Comparison of ENCODE assay signal across 11 mouse cellular contexts in genomic region chr11:98846016-98846415, GRCm38 (mm10). TPM values are rescaled to one million over a fixed set of nuclear protein-coding genes. Genes with fewer than 3 reads are reported as not detected.
A peak's percentile ranks its signal among the peaks of the same experiment; 100 is the strongest.
DNase-seq lines count a peak whose midpoint lies in the region; TF ChIP-seq lines count a peak whose summit lies in the region.
"Had no signal": no experiment of that assay in that cellular context is flagged by ENCODE, and none has a peak within 500 bp of the region (broad histone marks: within the 10 kb centered on the region; RNA-seq: fewer than 3 reads in every experiment).

No protein-coding gene starts in this region.

- H3K9me3 ChIP-seq in embryonic facial prominence, embryonic 10.5 days = no peaks in the 10 kb centered on the region
- H3K9me3 ChIP-seq: hindbrain, embryonic 12.5 days had no signal

- no peak overlapping the region for H3K4me3 ChIP-seq in left cerebral cortex, adult 2 months
- H3K4me3 ChIP-seq in embryonic facial prominence, embryonic 10.5 days = 0 out of 2 replicates have a peak overlapping the region, but pooled peaks have one; percentile 5
- H3K4me3 ChIP-seq: hindbrain, embryonic 12.5 days had no signal

- peak; percentile 52 for DNase-seq in cerebellum, adult 8-10 months
- no peak for DNase-seq in cerebellum, adult 11 months
- DNase-seq in left cerebral cortex, adult 2 months (ENCODE audit: extremely low spot score in 1 of 2, low spot score in 2 of 2) = no peak
- DNase-seq in left cerebral cortex, adult 18-20 months (ENCODE audit: low spot score in 2 of 2) = no peak
- peak; percentile 62 for DNase-seq in R1 (ENCODE audit: low read depth, low spot score)
- DNase-seq in embryonic facial prominence, embryonic 10.5 days (ENCODE audit: low spot score) = no peak
- DNase-seq in urinary bladder, postnatal 36 days (ENCODE audit: low spot score in 2 of 2) = no peak
- DNase-seq in thymus, adult 18-20 months = no peak
- DNase-seq: thymus, adult 2 months had no signal

- no peak overlapping the region for H3K27ac ChIP-seq in left cerebral cortex, adult 2 months
- no peak overlapping the region for H3K27ac ChIP-seq in embryonic facial prominence, embryonic 10.5 days (replicated peaks)
- H3K27ac ChIP-seq: hindbrain, embryonic 12.5 days; macrophage had no signal

- intact Hi-C loops in left cerebral cortex, adult 2 months (cut with DNase I) = no loop called here

- peaks cover 32% of the 10 kb centered on the region for H3K27me3 ChIP-seq in embryonic facial prominence, embryonic 10.5 days (replicated peaks; ENCODE audit: low read depth, poor library complexity, severe bottlenecking)

- H3K4me1 ChIP-seq in embryonic facial prominence, embryonic 10.5 days = peaks cover 23% of the 10 kb centered on the region

- no peaks in the 10 kb centered on the region for H3K36me3 ChIP-seq in embryonic facial prominence, embryonic 10.5 days (replicated peaks)
- H3K36me3 ChIP-seq: hindbrain, embryonic 12.5 days had no signal

- 53% methylated on average over 13 of the region's 13 CpGs for WGBS in embryonic facial prominence, embryonic 10.5 days

- TF ChIP-seq CTCF in left cerebral cortex, adult 2 months (IDR thresholded peaks at IDR 0.05) = peak; percentile 28

RNA-seq across cellular contexts. Expression of gene Rapgefl1, which starts 9.4 kb away (rescaled TPM):
- total RNA-seq in left cerebral cortex, adult 2 months (2021) = 100 to 1,000 TPM; 144 to 153 TPM
- total RNA-seq in left cerebral cortex, adult 18-20 months (2021) = 100 to 1,000 TPM; 133 to 139 TPM
- 1.4 and 1.8 TPM in 2 replicates for polyA plus RNA-seq in embryonic facial prominence, embryonic 10.5 days (2016; fragmentation: Nextera tagmentation; extraction: Ambion mirVana)

RNA-seq across cellular contexts. Expression of gene Wipf2, which starts 17.4 kb away (rescaled TPM):
- total RNA-seq in left cerebral cortex, adult 2 months (2021) = 10 to 100 TPM; 72.7 to 73.9 TPM
- total RNA-seq in left cerebral cortex, adult 18-20 months (2021) = 10 to 100 TPM; 73.3 to 75.5 TPM
- polyA plus RNA-seq in embryonic facial prominence, embryonic 10.5 days (2016; fragmentation: Nextera tagmentation; extraction: Ambion mirVana) = 5.0 and 5.4 TPM in 2 replicates

RNA-seq across cellular contexts. Expression of gene Casc3, which starts 41.3 kb away (rescaled TPM):
- 10 to 100 TPM; 53.0 to 57.6 TPM for total RNA-seq in left cerebral cortex, adult 2 months (2021)
- 10 to 100 TPM; 53.0 to 57.3 TPM for total RNA-seq in left cerebral cortex, adult 18-20 months (2021)
- 47.5 and 48.3 TPM in 2 replicates for polyA plus RNA-seq in embryonic facial prominence, embryonic 10.5 days (2016; fragmentation: Nextera tagmentation; extraction: Ambion mirVana)

RNA-seq across cellular contexts. Expression of gene Msl1, which starts 50.7 kb away (rescaled TPM):
- 100 to 1,000 TPM; 178 to 192 TPM for total RNA-seq in left cerebral cortex, adult 2 months (2021)
- 100 to 1,000 TPM; 182 to 185 TPM for total RNA-seq in left cerebral cortex, adult 18-20 months (2021)
- 23.4 and 23.5 TPM in 2 replicates for polyA plus RNA-seq in embryonic facial prominence, embryonic 10.5 days (2016; fragmentation: Nextera tagmentation; extraction: Ambion mirVana)

Comparison
In these comparisons a context has a peak if more than half of its experiments do, and no peak if none do; other contexts are left out.
1. DNase-seq: peak in cerebellum, adult 8-10 months (single experiment) and R1 (single experiment); none in cerebellum, adult 11 months (single experiment), left cerebral cortex, adult 2 months (0 of 2), left cerebral cortex, adult 18-20 months (0 of 2), embryonic facial prominence, embryonic 10.5 days (single experiment), urinary bladder, postnatal 36 days (0 of 2) and thymus, adult 18-20 months (0 of 2).